Mouse (Mus musculus) stomach, embryonic 15.5 days (tissue): ENCODE results near the gene Angptl7. TPM values are rescaled to one million over a fixed set of nuclear protein-coding genes. Genes with fewer than 3 reads are reported as not detected.

ENCODE experiments used
- ATAC-seq: fragments of 200-750 bp; cut with Nextera tagmentation; 2 replicates; pipeline ENCODE4 v1.8.0; 2017; ENCODE audit warnings: low read depth, moderate number of reproducible peaks, moderate TSS enrichment; ENCODE audit not compliant: insufficient read depth, low FRiP score
- H3K27ac ChIP-seq: fragments of 300-500 bp; sonication (generic); 2 replicates; pipeline ENCODE4 v1.5.1; 2015; ENCODE audit warnings: mild to moderate bottlenecking, inconsistent platforms
- H3K27me3 ChIP-seq: fragments of 300-500 bp; sonication (generic); replicated peaks from 2 replicates; pipeline ENCODE4 v1.6.1; 2015; ENCODE audit warnings: inconsistent platforms
- H3K36me3 ChIP-seq: fragments of 300-500 bp; sonication (generic); 2 replicates; pipeline ENCODE4 v1.6.1; 2015; ENCODE audit warnings: inconsistent platforms
- H3K4me1 ChIP-seq: fragments of 300-500 bp; sonication (generic); 2 replicates; pipeline ENCODE4 v1.6.1; 2015; ENCODE audit warnings: inconsistent platforms
- H3K4me2 ChIP-seq: fragments of 300-500 bp; sonication (generic); 2 replicates; pipeline ENCODE4 v1.6.1; 2015; ENCODE audit warnings: mild to moderate bottlenecking, inconsistent platforms
- H3K4me3 ChIP-seq: fragments of 300-500 bp; sonication (generic); replicated peaks from 2 replicates; pipeline ENCODE4 v1.5.1; 2015; ENCODE audit warnings: inconsistent platforms
- H3K9ac ChIP-seq: fragments of 300-500 bp; sonication (generic); 2 replicates; pipeline ENCODE4 v1.6.1; 2015; ENCODE audit warnings: inconsistent platforms
- H3K9me3 ChIP-seq: fragments of 300-500 bp; sonication (generic); 2 replicates; pipeline ENCODE4 v1.6.1; 2016; ENCODE audit warnings: inconsistent platforms
- WGBS: fragments of 180-500 bp; shearing (Covaris S2); methylation state at CpG from one replicate; pipeline ENCODE4 v1.1.7; 2015; 5-methylcytosine and 5-hydroxymethylcytosine counted together
- polyA plus RNA-seq: library from polyadenylated mRNA; unstranded; fragments of >200 nt; fragmentation: Nextera tagmentation; extraction: Ambion mirVana; gene quantifications from 2 replicates; pipeline ENCODE4 v1.2.1, GENCODE M21; 2015

Angptl7 gene
- polyA plus RNA-seq, 1 experiment from 2014 or later, result 5.9 TPM

- no peak overlapping the region for H3K4me3 ChIP-seq
- WGBS, result 68% methylated on average over 2 of the region's 2 CpGs
- no peaks in the 10 kb centered on the region for H3K4me1 ChIP-seq
- ATAC-seq, result no peak
- H3K27me3 ChIP-seq, result no peaks in the 10 kb centered on the region
- peaks cover 46% of the 10 kb centered on the region for H3K36me3 ChIP-seq
- no peaks in the 10 kb centered on the region for H3K9me3 ChIP-seq
- H3K9ac ChIP-seq, result no peak overlapping the region
- H3K4me2 ChIP-seq, result no peak overlapping the region
- no peak overlapping the region for H3K27ac ChIP-seq
Measured at GRCm38 (mm10) chr4:148487841-148488240, 12.4 kb downstream of the Angptl7 start.

- ATAC-seq, result no peak
- 96% methylated on average over 12 of the region's 12 CpGs for WGBS
- Histone ChIP-seq H3K4me2 (no peak overlapping the region), H3K27me3 (no peaks in the 10 kb centered on the region), H3K9ac (no peak overlapping the region), H3K9me3 (no peaks in the 10 kb centered on the region), H3K4me1 (no peaks in the 10 kb centered on the region), H3K27ac (no peak overlapping the region), H3K4me3 (no peak overlapping the region), H3K36me3 (peaks cover 40% of the 10 kb centered on the region)
Measured at GRCm38 (mm10) chr4:148484511-148484910, 15.7 kb downstream of the Angptl7 start.

GRCm38 (mm10) chr4:148481557-148482168, 18.6 kb downstream of the Angptl7 start:
- ATAC-seq, result no peak
- Histone ChIP-seq H3K4me1 (no peaks in the 10 kb centered on the region), H3K36me3 (peaks cover 47% of the 10 kb centered on the region), H3K9me3 (no peaks in the 10 kb centered on the region), H3K4me3 (no peak overlapping the region), H3K4me2 (no peak overlapping the region), H3K9ac (no peak overlapping the region), H3K27ac (no peak overlapping the region), H3K27me3 (no peaks in the 10 kb centered on the region)
- 79% methylated on average over 2 of the region's 2 CpGs for WGBS

GRCm38 (mm10) chr4:148480245-148480644, 20.0 kb downstream of the Angptl7 start:
- Histone ChIP-seq H3K36me3 (peaks cover 46% of the 10 kb centered on the region), H3K27ac (no peak overlapping the region), H3K9ac (no peak overlapping the region), H3K4me1 (no peaks in the 10 kb centered on the region), H3K27me3 (no peaks in the 10 kb centered on the region), H3K4me3 (no peak overlapping the region), H3K4me2 (no peak overlapping the region), H3K9me3 (no peaks in the 10 kb centered on the region)
- WGBS, result 96% methylated on average over 2 of the region's 2 CpGs
- no peak for ATAC-seq

GRCm38 (mm10) chr4:148473496-148473895, 26.8 kb downstream of the Angptl7 start:
- H3K27me3 ChIP-seq, result no peaks in the 10 kb centered on the region
- peaks cover 63% of the 10 kb centered on the region for H3K36me3 ChIP-seq
- no peak overlapping the region for H3K4me3 ChIP-seq
- no peak overlapping the region for H3K27ac ChIP-seq
- 94% methylated on average over 5 of the region's 5 CpGs for WGBS
- no peak overlapping the region for H3K9ac ChIP-seq
- H3K9me3 ChIP-seq, result no peaks in the 10 kb centered on the region
- H3K4me1 ChIP-seq, result no peaks in the 10 kb centered on the region
- no peak for ATAC-seq
- H3K4me2 ChIP-seq, result no peak overlapping the region

GRCm38 (mm10) chr4:148472436-148473174, 27.7 kb downstream of the Angptl7 start:
- H3K4me2 ChIP-seq, result no peak overlapping the region
- no peak overlapping the region for H3K27ac ChIP-seq
- ATAC-seq, result no peak
- H3K4me3 ChIP-seq, result no peak overlapping the region
- H3K9me3 ChIP-seq, result no peaks in the 10 kb centered on the region
- peaks cover 70% of the 10 kb centered on the region for H3K36me3 ChIP-seq
- no peaks in the 10 kb centered on the region for H3K4me1 ChIP-seq
- 93% methylated on average over 8 of the region's 8 CpGs for WGBS
- no peak overlapping the region for H3K9ac ChIP-seq
- H3K27me3 ChIP-seq, result no peaks in the 10 kb centered on the region

GRCm38 (mm10) chr4:148471363-148471806, 28.9 kb downstream of the Angptl7 start:
- H3K9me3 ChIP-seq, result no peaks in the 10 kb centered on the region
- H3K9ac ChIP-seq, result no peak overlapping the region
- WGBS, result 91% methylated on average over 10 of the region's 10 CpGs
- H3K4me1 ChIP-seq, result no peaks in the 10 kb centered on the region
- peaks cover 65% of the 10 kb centered on the region for H3K36me3 ChIP-seq
- no peak overlapping the region for H3K4me3 ChIP-seq
- no peak for ATAC-seq
- no peak overlapping the region for H3K27ac ChIP-seq
- no peak overlapping the region for H3K4me2 ChIP-seq
- no peaks in the 10 kb centered on the region for H3K27me3 ChIP-seq

GRCm38 (mm10) chr4:148469487-148470252, 30.6 kb downstream of the Angptl7 start:
- Histone ChIP-seq H3K27me3 (no peaks in the 10 kb centered on the region), H3K9me3 (no peaks in the 10 kb centered on the region), H3K4me2 (no peak overlapping the region), H3K4me1 (no peaks in the 10 kb centered on the region), H3K36me3 (peaks cover 71% of the 10 kb centered on the region), H3K27ac (no peak overlapping the region), H3K4me3 (no peak overlapping the region), H3K9ac (no peak overlapping the region)
- WGBS, result 87% methylated on average over 11 of the region's 11 CpGs
- ATAC-seq, result no peak

- H3K4me3 ChIP-seq, result no peak overlapping the region
- no peaks in the 10 kb centered on the region for H3K27me3 ChIP-seq
- WGBS, result 89% methylated on average over 10 of the region's 10 CpGs
- H3K36me3 ChIP-seq, result peaks cover 81% of the 10 kb centered on the region
- H3K27ac ChIP-seq, result no peak overlapping the region
- H3K4me2 ChIP-seq, result no peak overlapping the region
- no peaks in the 10 kb centered on the region for H3K4me1 ChIP-seq
- ATAC-seq, result no peak
- no peaks in the 10 kb centered on the region for H3K9me3 ChIP-seq
- no peak overlapping the region for H3K9ac ChIP-seq
Measured at GRCm38 (mm10) chr4:148468396-148468795, 31.9 kb downstream of the Angptl7 start.

- Histone ChIP-seq H3K9me3 (no peaks in the 10 kb centered on the region), H3K4me1 (no peaks in the 10 kb centered on the region), H3K36me3 (peaks cover 73% of the 10 kb centered on the region), H3K9ac (no peak overlapping the region), H3K4me3 (no peak overlapping the region), H3K27me3 (no peaks in the 10 kb centered on the region), H3K27ac (no peak overlapping the region), H3K4me2 (no peak overlapping the region)
- no peak for ATAC-seq
- WGBS, result 90% methylated on average over 5 of the region's 5 CpGs
Measured at GRCm38 (mm10) chr4:148466511-148467079, 33.7 kb downstream of the Angptl7 start.

GRCm38 (mm10) chr4:148464869-148465268, 35.4 kb downstream of the Angptl7 start:
- Histone ChIP-seq H3K36me3 (peaks cover 66% of the 10 kb centered on the region), H3K27me3 (no peaks in the 10 kb centered on the region)

GRCm38 (mm10) chr4:148464301-148464700, 36.0 kb downstream of the Angptl7 start:
- no peaks in the 10 kb centered on the region for H3K9me3 ChIP-seq
- H3K27ac ChIP-seq, result no peak overlapping the region
- no peak overlapping the region for H3K9ac ChIP-seq
- no peaks in the 10 kb centered on the region for H3K27me3 ChIP-seq
- WGBS, result 86% methylated on average over 12 of the region's 12 CpGs
- no peaks in the 10 kb centered on the region for H3K4me1 ChIP-seq
- H3K4me2 ChIP-seq, result no peak overlapping the region
- peaks cover 66% of the 10 kb centered on the region for H3K36me3 ChIP-seq
- ATAC-seq, result no peak
- H3K4me3 ChIP-seq, result no peak overlapping the region

More at GRCm38 (mm10) chr4:148464869-148465268, 35.4 kb downstream of the Angptl7 start:
- no peak overlapping the region for H3K9ac ChIP-seq
- H3K9me3 ChIP-seq, result no peaks in the 10 kb centered on the region
- no peak overlapping the region for H3K4me2 ChIP-seq
- H3K27ac ChIP-seq, result no peak overlapping the region
- no peaks in the 10 kb centered on the region for H3K4me1 ChIP-seq
- WGBS, result 93% methylated on average over 12 of the region's 12 CpGs
- no peak for ATAC-seq
- H3K4me3 ChIP-seq, result no peak overlapping the region
